Mouse (Mus musculus): ENCODE results near the gene U90926. TPM values are rescaled to one million over a fixed set of nuclear protein-coding genes. Genes with fewer than 3 reads are reported as not detected.

The U90926 gene
- polyA plus RNA-seq, 1 experiment from 2014 or later = 0.39 TPM

- Histone ChIP-seq H3K36me3 (no peaks in the 10 kb centered on the region), H3K4me2 (replicated peaks) (no peak overlapping the region), H3K9ac (no peak overlapping the region), H3K4me3 (no peak overlapping the region), H3K4me1 (no peaks in the 10 kb centered on the region), H3K27ac (no peak overlapping the region), H3K9me3 (no peaks in the 10 kb centered on the region), H3K27me3 (no peaks in the 10 kb centered on the region)
- WGBS = 66% methylated on average over 5 of the region's 5 CpGs
- ATAC-seq (ENCODE audit: low FRiP score, low read depth) = no peak
These were observed 19.8 kb upstream of the U90926 start for GRCm38 (mm10) chr5:92234939-92235557.

DNA sequence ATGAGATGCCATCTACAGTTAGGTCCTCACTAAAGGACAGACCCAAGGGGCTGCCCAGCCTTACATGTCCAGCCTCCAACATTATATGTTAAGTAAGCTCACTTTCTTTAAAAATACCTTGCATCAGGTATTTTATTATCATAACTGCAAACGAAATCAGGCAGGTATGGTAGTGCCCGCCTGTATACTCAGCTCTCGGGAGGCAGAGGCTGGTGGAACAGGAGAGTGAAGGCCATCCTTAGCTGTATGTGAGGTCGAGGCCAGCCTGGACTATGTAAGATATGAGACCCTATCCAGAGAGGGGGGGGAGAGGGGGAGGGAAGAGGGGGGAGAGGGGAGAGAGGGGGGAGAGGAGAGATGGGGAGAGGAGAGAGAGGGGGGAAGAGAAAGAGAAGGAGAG is 18.2 kb upstream of the U90926 start:
- Histone ChIP-seq H3K4me3 (no peak overlapping the region), H3K36me3 (no peaks in the 10 kb centered on the region), H3K27ac (no peak overlapping the region), H3K9me3 (no peaks in the 10 kb centered on the region), H3K4me2 (replicated peaks) (no peak overlapping the region), H3K4me1 (no peaks in the 10 kb centered on the region), H3K9ac (no peak overlapping the region), H3K27me3 (no peaks in the 10 kb centered on the region)
- 89% methylated on average over 4 of the region's 4 CpGs for WGBS
- no peak for ATAC-seq (ENCODE audit: low FRiP score, low read depth)

DNA sequence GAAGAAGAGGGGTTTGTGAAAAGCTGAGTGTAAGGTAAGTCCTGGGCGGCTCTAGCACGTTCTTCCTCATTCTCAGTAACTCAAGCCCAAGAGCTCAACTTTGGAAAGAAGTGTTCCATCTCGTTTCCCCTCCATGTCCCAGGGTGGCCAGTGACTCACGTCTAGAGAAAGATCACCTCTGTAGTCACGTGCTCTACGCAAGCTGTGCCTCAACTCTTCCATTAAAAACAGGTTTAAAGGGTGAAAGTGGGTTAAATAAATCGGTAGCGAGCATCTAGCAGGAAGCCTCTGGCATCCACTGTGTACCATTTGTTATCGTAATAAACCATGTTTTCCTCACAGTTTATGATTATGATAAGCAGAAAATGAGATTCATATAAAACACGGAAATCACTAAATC is 16.6 kb upstream of the U90926 start:
- Histone ChIP-seq H3K9me3 (no peaks in the 10 kb centered on the region), H3K4me2 (replicated peaks) (no peak overlapping the region), H3K9ac (no peak overlapping the region), H3K27me3 (no peaks in the 10 kb centered on the region), H3K36me3 (no peaks in the 10 kb centered on the region), H3K4me1 (no peaks in the 10 kb centered on the region), H3K4me3 (no peak overlapping the region), H3K27ac (no peak overlapping the region)
- WGBS = 80% methylated on average over 10 of the region's 10 CpGs
- ATAC-seq (ENCODE audit: low FRiP score, low read depth) = no peak

DNA sequence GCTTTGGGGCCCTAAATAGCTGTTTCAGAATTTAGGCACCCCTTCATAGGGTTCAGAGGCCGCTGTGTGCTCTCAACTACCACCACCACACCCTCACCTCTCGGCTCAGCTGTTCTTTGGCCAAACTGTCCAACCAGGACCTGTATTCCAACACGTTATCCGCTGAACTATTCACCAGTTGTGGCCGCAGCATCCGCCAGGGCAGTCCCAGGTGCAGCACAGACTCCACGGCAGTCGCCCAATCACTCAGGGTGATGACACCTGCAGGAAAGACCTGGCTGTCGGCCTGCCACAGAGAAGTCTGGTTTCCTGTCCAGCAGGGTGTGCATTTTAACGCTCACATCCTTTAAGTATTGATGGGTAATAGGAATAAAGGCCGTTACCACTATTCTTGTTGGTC is 15.1 kb upstream of the U90926 start:
- ATAC-seq (ENCODE audit: low FRiP score, low read depth) = no peak
- H3K27ac ChIP-seq = no peak overlapping the region
- H3K9me3 ChIP-seq = no peaks in the 10 kb centered on the region
- H3K36me3 ChIP-seq = no peaks in the 10 kb centered on the region
- H3K4me1 ChIP-seq = no peaks in the 10 kb centered on the region
- H3K4me2 ChIP-seq (replicated peaks) = no peak overlapping the region
- H3K9ac ChIP-seq = no peak overlapping the region
- no peak overlapping the region for H3K4me3 ChIP-seq
- H3K27me3 ChIP-seq = no peaks in the 10 kb centered on the region
- WGBS = 87% methylated on average over 11 of the region's 11 CpGs

DNA sequence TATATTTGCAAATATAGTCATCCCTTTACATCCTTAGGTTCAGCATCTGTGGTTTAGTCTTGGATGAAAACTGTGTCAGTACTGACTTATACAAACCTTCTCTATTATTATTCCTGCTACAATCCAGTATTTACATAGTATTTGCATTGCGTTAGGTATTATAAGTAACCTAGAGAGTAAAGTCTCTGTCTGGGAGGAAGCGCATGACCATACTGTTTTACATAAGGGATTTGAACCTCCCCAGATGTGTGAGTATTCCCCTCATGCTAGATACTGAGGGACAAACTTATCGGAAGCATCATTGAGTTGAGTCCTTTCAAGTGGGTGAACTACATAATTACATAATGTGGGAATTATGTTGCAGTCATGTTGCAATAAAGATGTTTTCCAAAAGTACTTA is 14.3 kb upstream of the U90926 start:
- H3K27me3 ChIP-seq = no peaks in the 10 kb centered on the region
- H3K36me3 ChIP-seq = no peaks in the 10 kb centered on the region
- H3K4me1 ChIP-seq = no peaks in the 10 kb centered on the region
- no peak overlapping the region for H3K4me3 ChIP-seq
- 92% methylated on average over 3 of the region's 3 CpGs for WGBS
- H3K4me2 ChIP-seq (replicated peaks) = no peak overlapping the region
- no peak overlapping the region for H3K27ac ChIP-seq
- no peak for ATAC-seq (ENCODE audit: low FRiP score, low read depth)
- H3K9me3 ChIP-seq = no peaks in the 10 kb centered on the region
- H3K9ac ChIP-seq = no peak overlapping the region

- H3K36me3 ChIP-seq = no peaks in the 10 kb centered on the region
- H3K9me3 ChIP-seq = no peaks in the 10 kb centered on the region
- H3K27me3 ChIP-seq = no peaks in the 10 kb centered on the region
- H3K9ac ChIP-seq = no peak overlapping the region
- H3K4me1 ChIP-seq = no peaks in the 10 kb centered on the region
- H3K4me3 ChIP-seq = no peak overlapping the region
- WGBS = 38% methylated on average over 10 of the region's 10 CpGs
- H3K27ac ChIP-seq = no peak overlapping the region
- no peak for ATAC-seq (ENCODE audit: low FRiP score, low read depth)
- H3K4me2 ChIP-seq (replicated peaks) = no peak overlapping the region
These were observed 13.6 kb upstream of the U90926 start for GRCm38 (mm10) chr5:92228776-92229175.

DNA sequence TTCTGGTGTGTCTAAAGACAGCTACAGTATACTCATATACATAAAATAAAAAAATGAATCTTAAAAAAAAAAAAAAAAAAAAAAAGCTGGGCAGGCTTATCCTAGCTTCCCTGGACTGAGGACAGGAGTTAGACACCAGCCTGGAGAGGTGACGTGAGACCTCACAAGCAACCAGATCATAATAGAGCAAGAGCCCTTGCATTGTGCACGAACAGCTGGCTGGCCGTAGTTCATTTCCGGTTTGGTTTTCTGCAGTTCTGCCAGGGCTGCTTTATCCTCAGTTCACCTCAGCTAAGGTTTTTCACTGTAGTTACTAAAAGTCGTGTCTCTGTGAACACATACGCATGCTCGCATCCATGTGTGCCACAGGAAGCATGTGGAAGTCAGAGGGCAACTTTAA is 12.6 kb upstream of the U90926 start:
- H3K9ac ChIP-seq = no peak overlapping the region
- ATAC-seq (ENCODE audit: low FRiP score, low read depth) = no peak
- H3K27ac ChIP-seq = no peak overlapping the region
- H3K4me2 ChIP-seq (replicated peaks) = no peak overlapping the region
- no peaks in the 10 kb centered on the region for H3K36me3 ChIP-seq
- WGBS = 80% methylated on average over 7 of the region's 7 CpGs
- no peak overlapping the region for H3K4me3 ChIP-seq
- H3K4me1 ChIP-seq = no peaks in the 10 kb centered on the region
- H3K27me3 ChIP-seq = no peaks in the 10 kb centered on the region
- H3K9me3 ChIP-seq = no peaks in the 10 kb centered on the region

DNA sequence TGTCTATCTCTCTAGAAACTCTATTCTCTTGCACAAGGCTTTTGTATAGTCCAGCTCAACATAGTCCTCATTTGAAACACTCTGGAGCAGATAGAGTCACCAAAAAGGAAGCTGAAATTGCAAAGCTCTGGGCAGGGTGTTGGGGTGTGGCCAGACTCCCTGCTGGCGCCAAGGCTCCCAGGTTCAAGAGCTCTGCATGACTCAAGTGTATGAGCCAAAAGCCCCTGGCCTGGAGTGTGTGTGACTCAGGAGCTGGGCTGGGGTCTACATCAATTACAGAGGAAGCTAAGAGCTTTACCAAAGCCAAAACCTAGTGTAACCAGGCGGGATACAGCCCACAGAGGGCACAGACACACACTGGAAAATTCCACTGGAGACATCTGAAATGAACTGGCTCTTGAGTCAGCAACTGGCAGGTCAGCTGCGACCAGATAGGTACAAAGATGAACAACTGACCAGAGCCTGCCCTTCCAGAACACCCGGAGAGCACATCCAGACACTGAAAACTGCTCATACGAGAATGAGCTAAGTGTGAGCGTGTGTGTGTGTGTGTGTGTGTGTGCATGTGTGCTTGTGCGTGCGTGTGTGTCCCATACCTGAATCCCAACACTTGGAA is 5.2 kb upstream of the U90926 start:
- no peak overlapping the region for H3K27ac ChIP-seq
- H3K4me2 ChIP-seq (replicated peaks) = no peak overlapping the region
- H3K36me3 ChIP-seq = no peaks in the 10 kb centered on the region
- H3K27me3 ChIP-seq = no peaks in the 10 kb centered on the region
- H3K4me3 ChIP-seq = no peak overlapping the region
- no peak for ATAC-seq (ENCODE audit: low FRiP score, low read depth)
- H3K9me3 ChIP-seq = no peaks in the 10 kb centered on the region
- WGBS = 88% methylated on average over 8 of the region's 8 CpGs
- no peak overlapping the region for H3K9ac ChIP-seq
- no peaks in the 10 kb centered on the region for H3K4me1 ChIP-seq

DNA sequence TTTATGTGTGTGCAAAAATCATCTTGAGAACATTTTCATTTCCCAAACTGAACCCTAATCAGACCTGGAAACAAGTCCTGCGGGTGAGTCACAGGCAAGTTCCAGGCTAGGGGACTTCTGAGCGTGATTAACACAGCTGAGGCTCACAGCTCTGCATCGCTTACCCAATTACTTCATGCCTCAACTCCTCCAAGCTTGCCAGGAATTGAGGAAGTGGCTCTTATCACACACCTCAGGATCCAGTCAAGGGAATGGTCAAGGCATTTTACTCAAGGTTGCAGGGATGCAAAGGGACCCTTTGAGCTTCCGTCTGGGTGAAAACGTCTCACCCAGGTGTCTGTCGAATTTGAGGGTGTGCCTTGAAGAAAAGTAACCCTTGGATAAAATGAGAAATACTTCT is 4.6 kb upstream of the U90926 start:
- Histone ChIP-seq H3K4me2 (replicated peaks) (no peak overlapping the region), H3K9ac (no peak overlapping the region), H3K9me3 (no peaks in the 10 kb centered on the region), H3K27me3 (no peaks in the 10 kb centered on the region), H3K4me3 (no peak overlapping the region), H3K4me1 (no peaks in the 10 kb centered on the region), H3K36me3 (no peaks in the 10 kb centered on the region), H3K27ac (no peak overlapping the region)
- ATAC-seq (ENCODE audit: low FRiP score, low read depth) = no peak
- WGBS = 73% methylated on average over 6 of the region's 6 CpGs

GRCm38 (mm10) chr5:92218915-92219793 is 3.9 kb upstream of the U90926 start:
- Histone ChIP-seq H3K4me2 (replicated peaks) (no peak overlapping the region), H3K36me3 (no peaks in the 10 kb centered on the region), H3K27ac (no peak overlapping the region), H3K9me3 (no peaks in the 10 kb centered on the region), H3K27me3 (no peaks in the 10 kb centered on the region), H3K4me3 (no peak overlapping the region), H3K9ac (no peak overlapping the region), H3K4me1 (no peaks in the 10 kb centered on the region)
- WGBS = 57% methylated on average over 17 of the region's 17 CpGs
- ATAC-seq (ENCODE audit: low FRiP score, low read depth) = no peak

DNA sequence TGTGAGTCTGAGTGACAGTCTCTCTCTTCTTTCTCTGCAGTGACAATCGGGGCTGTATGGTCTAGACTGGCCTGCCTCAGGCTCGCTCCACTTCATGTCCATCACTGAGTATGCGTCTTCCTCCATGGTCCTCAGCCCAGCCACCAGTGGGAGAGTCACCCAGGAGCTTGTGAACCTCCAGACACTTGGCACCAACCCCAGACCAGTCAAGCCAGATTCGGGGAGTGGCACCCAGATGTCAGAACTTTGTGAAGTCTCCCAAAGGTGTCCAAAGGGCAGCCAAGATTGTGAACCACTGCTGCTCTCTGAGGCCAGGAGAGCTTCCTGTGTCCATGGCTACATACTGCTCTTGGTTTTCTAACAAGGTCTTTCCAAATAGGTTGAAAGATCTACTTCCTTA is 3.0 kb downstream of the U90926 start:
- no peaks in the 10 kb centered on the region for H3K27me3 ChIP-seq
- no peak overlapping the region for H3K4me3 ChIP-seq
- no peak for ATAC-seq (ENCODE audit: low FRiP score, low read depth)
- no peaks in the 10 kb centered on the region for H3K4me1 ChIP-seq
- no peak overlapping the region for H3K9ac ChIP-seq
- H3K27ac ChIP-seq = no peak overlapping the region
- no peak overlapping the region for H3K4me2 ChIP-seq (replicated peaks)
- H3K9me3 ChIP-seq = no peaks in the 10 kb centered on the region
- WGBS = 88% methylated on average over 4 of the region's 4 CpGs
- H3K36me3 ChIP-seq = no peaks in the 10 kb centered on the region

DNA sequence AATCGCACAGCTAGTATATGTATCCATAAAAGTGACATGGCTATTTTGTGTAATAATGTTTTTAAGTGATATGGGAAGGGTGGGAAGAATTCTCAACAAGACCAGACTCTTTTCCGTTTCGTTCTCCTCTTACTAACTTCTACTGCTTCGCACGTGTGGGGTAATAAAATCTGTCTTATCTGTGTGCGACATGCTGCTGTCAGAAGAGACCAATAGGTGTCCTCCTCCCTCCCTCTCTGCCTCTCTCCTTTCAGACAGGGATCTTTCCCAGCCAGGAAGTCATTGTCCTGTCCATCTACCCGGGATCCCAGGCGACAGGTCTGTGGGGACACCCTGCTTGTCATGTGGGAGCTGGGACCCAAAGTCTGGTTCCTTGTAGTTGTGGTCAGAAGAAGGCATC is 5.0 kb downstream of the U90926 start:
- ATAC-seq (ENCODE audit: low FRiP score, low read depth) = no peak
- Histone ChIP-seq H3K27ac (no peak overlapping the region), H3K4me1 (no peaks in the 10 kb centered on the region), H3K9ac (no peak overlapping the region), H3K9me3 (no peaks in the 10 kb centered on the region), H3K4me2 (replicated peaks) (no peak overlapping the region), H3K27me3 (no peaks in the 10 kb centered on the region), H3K36me3 (peaks cover 6% of the 10 kb centered on the region), H3K4me3 (no peak overlapping the region)
- 69% methylated on average over 8 of the region's 8 CpGs for WGBS

All from limb, embryonic 13.5 days (tissue).